Mouse (Mus musculus): ENCODE measurements at regions not wholly inside any gene's neighbourhood (a gene's known extent, or its start where the extent isn't known, plus 50 kb on each side); places are given as distances from the start of the nearest gene placed in this dataset.

- no peak for ATAC-seq
- Histone ChIP-seq H3K9me3 (ENCODE audit: control insufficient read depth, low read length) (no peaks in the 10 kb centered on the region), H3K36me3 (ENCODE audit: control insufficient read depth, insufficient read depth) (no peaks in the 10 kb centered on the region), H3K4me1 (replicated peaks; ENCODE audit: control insufficient read depth, insufficient read depth, low read length) (no peaks in the 10 kb centered on the region), H3K27me3 (replicated peaks; ENCODE audit: control insufficient read depth, insufficient read depth, low read length) (no peaks in the 10 kb centered on the region), H3K27ac (ENCODE audit: low read length) (no peak overlapping the region), H3K9ac (replicated peaks; ENCODE audit: low read depth, low read length) (no peak overlapping the region), H3K4me3 (replicated peaks; ENCODE audit: low read length) (no peak overlapping the region), H3K4me2 (ENCODE audit: low read length) (no peak overlapping the region)
- WGBS: 97% methylated on average over 3 of the region's 3 CpGs
These were observed 323.1 kb downstream of the Pdzph1 start for GRCm38 (mm10) chr17:58668036-58668435.

GRCm38 (mm10) chr17:58643793-58644192 is 347.4 kb downstream of the Pdzph1 start:
- Histone ChIP-seq H3K4me3 (replicated peaks; ENCODE audit: low read length) (no peak overlapping the region), H3K4me1 (replicated peaks; ENCODE audit: control insufficient read depth, insufficient read depth, low read length) (no peaks in the 10 kb centered on the region), H3K9ac (replicated peaks; ENCODE audit: low read depth, low read length) (no peak overlapping the region), H3K27ac (ENCODE audit: low read length) (no peak overlapping the region), H3K27me3 (replicated peaks; ENCODE audit: control insufficient read depth, insufficient read depth, low read length) (no peaks in the 10 kb centered on the region), H3K9me3 (ENCODE audit: control insufficient read depth, low read length) (no peaks in the 10 kb centered on the region), H3K36me3 (ENCODE audit: control insufficient read depth, insufficient read depth) (no peaks in the 10 kb centered on the region), H3K4me2 (ENCODE audit: low read length) (no peak overlapping the region)
- 53% methylated on average over 1 of the region's 1 CpGs for WGBS
- ATAC-seq: no peak

DNA sequence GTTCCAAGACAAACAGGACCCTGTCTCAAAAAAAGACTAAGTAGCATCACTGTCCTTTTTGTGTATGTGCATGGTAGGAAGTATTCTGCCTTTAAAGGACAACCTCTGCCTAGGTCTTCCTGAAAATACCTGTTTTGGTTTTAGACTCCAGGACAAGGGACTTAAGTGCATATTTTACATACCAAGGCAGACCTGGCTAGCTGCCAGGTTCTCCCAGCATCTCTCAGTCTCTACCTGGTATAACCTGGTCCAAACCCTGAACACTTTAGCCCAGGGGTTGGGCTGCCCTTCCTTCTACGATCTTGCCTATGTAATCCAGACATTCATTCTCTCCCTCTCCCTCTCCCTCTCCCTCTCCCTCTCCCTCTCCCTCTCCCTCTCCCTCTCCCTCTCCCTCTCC is 348.9 kb downstream of the Pdzph1 start:
- Histone ChIP-seq H3K27ac (ENCODE audit: low read length) (no peak overlapping the region), H3K27me3 (replicated peaks; ENCODE audit: control insufficient read depth, insufficient read depth, low read length) (no peaks in the 10 kb centered on the region), H3K4me3 (replicated peaks; ENCODE audit: low read length) (no peak overlapping the region), H3K9me3 (ENCODE audit: control insufficient read depth, low read length) (no peaks in the 10 kb centered on the region), H3K4me2 (ENCODE audit: low read length) (no peak overlapping the region), H3K9ac (replicated peaks; ENCODE audit: low read depth, low read length) (no peak overlapping the region), H3K36me3 (ENCODE audit: control insufficient read depth, insufficient read depth) (no peaks in the 10 kb centered on the region), H3K4me1 (replicated peaks; ENCODE audit: control insufficient read depth, insufficient read depth, low read length) (no peaks in the 10 kb centered on the region)
- 89% methylated on average over 1 of the region's 1 CpGs for WGBS
- ATAC-seq: no peak

- H3K4me2 ChIP-seq (ENCODE audit: low read length): no peak overlapping the region
- H3K9ac ChIP-seq (replicated peaks; ENCODE audit: low read depth, low read length): no peak overlapping the region
- no peak overlapping the region for H3K4me3 ChIP-seq (replicated peaks; ENCODE audit: low read length)
- no peaks in the 10 kb centered on the region for H3K27me3 ChIP-seq (replicated peaks; ENCODE audit: control insufficient read depth, insufficient read depth, low read length)
- no peak overlapping the region for H3K27ac ChIP-seq (ENCODE audit: low read length)
- no peak for ATAC-seq
- no peaks in the 10 kb centered on the region for H3K9me3 ChIP-seq (ENCODE audit: control insufficient read depth, low read length)
- H3K36me3 ChIP-seq (ENCODE audit: control insufficient read depth, insufficient read depth): no peaks in the 10 kb centered on the region
- H3K4me1 ChIP-seq (replicated peaks; ENCODE audit: control insufficient read depth, insufficient read depth, low read length): no peaks in the 10 kb centered on the region
- WGBS: 83% methylated on average over 1 of the region's 1 CpGs
These were observed 392.3 kb downstream of the Pdzph1 start for GRCm38 (mm10) chr17:58598911-58599310.

DNA sequence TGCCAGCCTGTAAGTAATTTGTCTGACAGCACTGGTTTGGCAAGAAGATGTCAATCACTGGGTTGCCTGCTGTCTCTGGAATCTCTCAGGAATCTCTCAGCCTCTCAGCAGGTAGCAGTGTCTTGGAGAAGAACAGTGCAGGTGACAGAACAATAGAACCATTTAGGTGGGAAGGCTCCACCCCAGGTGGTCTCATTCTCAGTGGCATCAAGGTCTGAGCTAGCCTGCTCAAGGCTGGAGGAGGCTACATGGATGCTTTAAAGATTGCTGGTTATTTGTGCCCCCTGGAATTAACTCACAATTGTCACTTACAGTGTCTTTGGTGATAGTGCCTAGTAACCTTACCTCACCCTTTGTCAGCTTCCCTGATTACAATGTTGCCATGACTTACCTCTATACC is 394.5 kb downstream of the Pdzph1 start:
- H3K9me3 ChIP-seq (ENCODE audit: control insufficient read depth, low read length): no peaks in the 10 kb centered on the region
- no peak overlapping the region for H3K4me3 ChIP-seq (replicated peaks; ENCODE audit: low read length)
- H3K27me3 ChIP-seq (replicated peaks; ENCODE audit: control insufficient read depth, insufficient read depth, low read length): no peaks in the 10 kb centered on the region
- no peaks in the 10 kb centered on the region for H3K36me3 ChIP-seq (ENCODE audit: control insufficient read depth, insufficient read depth)
- H3K4me1 ChIP-seq (replicated peaks; ENCODE audit: control insufficient read depth, insufficient read depth, low read length): no peaks in the 10 kb centered on the region
- no peak overlapping the region for H3K4me2 ChIP-seq (ENCODE audit: low read length)
- no peak overlapping the region for H3K27ac ChIP-seq (ENCODE audit: low read length)
- no peak for ATAC-seq
- no peak overlapping the region for H3K9ac ChIP-seq (replicated peaks; ENCODE audit: low read depth, low read length)

- H3K27me3 ChIP-seq (replicated peaks; ENCODE audit: control insufficient read depth, insufficient read depth, low read length): no peaks in the 10 kb centered on the region
- no peak overlapping the region for H3K27ac ChIP-seq (ENCODE audit: low read length)
- H3K4me1 ChIP-seq (replicated peaks; ENCODE audit: control insufficient read depth, insufficient read depth, low read length): no peaks in the 10 kb centered on the region
- no peaks in the 10 kb centered on the region for H3K36me3 ChIP-seq (ENCODE audit: control insufficient read depth, insufficient read depth)
- peak; percentile 20; the same call in 1 of the 2 replicates for ATAC-seq
- no peak overlapping the region for H3K4me3 ChIP-seq (replicated peaks; ENCODE audit: low read length)
- H3K9me3 ChIP-seq (ENCODE audit: control insufficient read depth, low read length): no peaks in the 10 kb centered on the region
- H3K4me2 ChIP-seq (ENCODE audit: low read length): no peak overlapping the region
- WGBS: 59% methylated on average over 2 of the region's 2 CpGs
- H3K9ac ChIP-seq (replicated peaks; ENCODE audit: low read depth, low read length): no peak overlapping the region
These were observed 403.2 kb downstream of the Pdzph1 start for GRCm38 (mm10) chr17:58587946-58588345.

- no peak overlapping the region for H3K4me2 ChIP-seq (ENCODE audit: low read length)
- H3K9ac ChIP-seq (replicated peaks; ENCODE audit: low read depth, low read length): no peak overlapping the region
- no peaks in the 10 kb centered on the region for H3K9me3 ChIP-seq (ENCODE audit: control insufficient read depth, low read length)
- whole genome bisulfite sequencing: 93% methylated on average over 2 of the region's 2 CpGs
- H3K27me3 ChIP-seq (replicated peaks; ENCODE audit: control insufficient read depth, insufficient read depth, low read length): no peaks in the 10 kb centered on the region
- H3K4me1 ChIP-seq (replicated peaks; ENCODE audit: control insufficient read depth, insufficient read depth, low read length): no peaks in the 10 kb centered on the region
- H3K36me3 ChIP-seq (ENCODE audit: control insufficient read depth, insufficient read depth): no peaks in the 10 kb centered on the region
- H3K27ac ChIP-seq (ENCODE audit: low read length): no peak overlapping the region
- H3K4me3 ChIP-seq (replicated peaks; ENCODE audit: low read length): no peak overlapping the region
- ATAC-seq: no peak
These were observed 418.3 kb downstream of the Pdzph1 start for GRCm38 (mm10) chr17:58572885-58573284.
